Mouse (Mus musculus): ENCODE data around the gene Il34. TPM values are rescaled to one million over a fixed set of nuclear protein-coding genes. Genes with fewer than 3 reads are reported as not detected.

Gene Il34
- polyA plus RNA-seq (2015; fragmentation: Nextera tagmentation; extraction: Ambion mirVana): 0.31 TPM in 1 of 2 replicates, not detected in the other

DNA sequence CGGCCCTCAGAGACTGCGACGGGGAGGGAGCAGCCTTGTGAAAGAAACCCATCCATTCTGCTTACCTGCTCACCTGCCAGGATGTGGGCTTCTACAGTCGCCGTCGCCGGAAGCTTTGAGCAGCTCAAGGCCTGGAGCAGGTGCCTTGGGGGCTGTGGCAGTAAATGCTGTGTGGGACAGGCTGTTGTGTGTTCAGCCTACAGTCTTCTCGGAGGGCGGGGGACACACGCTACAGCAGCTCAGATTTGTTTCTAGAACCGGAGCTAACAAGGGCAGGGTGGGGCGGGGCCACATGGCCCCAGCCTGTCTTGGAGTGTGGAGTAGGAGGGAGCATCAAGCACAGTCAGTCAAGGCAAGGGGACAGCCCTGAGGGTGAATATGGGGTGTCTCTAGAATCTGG, at the start of gene Il34:
TSS of gene Il34 (minus strand) at position 256 of the 400 bp plus-strand sequence.
- H3K27me3 ChIP-seq (ENCODE audit: control insufficient read depth, insufficient read depth, low read depth, low read length): no peaks in the 10 kb centered on the region
- 37% methylated on average over 12 of the region's 12 CpGs for WGBS (ENCODE audit: insufficient replicate concordance)
- no peak within 1 kb of the TSS for H3K9ac ChIP-seq (ENCODE audit: low read depth, low read length)
- ATAC-seq (ENCODE audit: low read depth): no peak
- H3K9me3 ChIP-seq (replicated peaks; ENCODE audit: control insufficient read depth, low read length): no peaks in the 10 kb centered on the region
- H3K27ac ChIP-seq (ENCODE audit: low read length): no peak within 1 kb of the TSS
- no peak within 1 kb of the TSS for H3K4me3 ChIP-seq (ENCODE audit: low read depth, low read length)
- H3K4me1 ChIP-seq (ENCODE audit: control insufficient read depth, low read depth, low read length): no peaks in the 10 kb centered on the region
- peaks cover 17% of the 10 kb centered on the region for H3K36me3 ChIP-seq (ENCODE audit: control insufficient read depth, insufficient read depth)
- H3K4me2 ChIP-seq (ENCODE audit: low read depth, low read length): no peak within 1 kb of the TSS

- no peak overlapping the region for H3K27ac ChIP-seq (ENCODE audit: low read length)
- ATAC-seq (ENCODE audit: low read depth): no peak
- no peaks in the 10 kb centered on the region for H3K27me3 ChIP-seq (ENCODE audit: control insufficient read depth, insufficient read depth, low read depth, low read length)
- no peaks in the 10 kb centered on the region for H3K9me3 ChIP-seq (replicated peaks; ENCODE audit: control insufficient read depth, low read length)
- peaks cover 8% of the 10 kb centered on the region for H3K4me1 ChIP-seq (ENCODE audit: control insufficient read depth, low read depth, low read length)
- H3K36me3 ChIP-seq (ENCODE audit: control insufficient read depth, insufficient read depth): peaks cover 55% of the 10 kb centered on the region
- no peak overlapping the region for H3K4me3 ChIP-seq (ENCODE audit: low read depth, low read length)
- 87% methylated on average over 10 of the region's 10 CpGs for WGBS (ENCODE audit: insufficient replicate concordance)
- no peak overlapping the region for H3K9ac ChIP-seq (ENCODE audit: low read depth, low read length)
- no peak overlapping the region for H3K4me2 ChIP-seq (ENCODE audit: low read depth, low read length)
These were observed 45.5 kb upstream of the Il34 start for GRCm38 (mm10) chr8:110851186-110851585.

DNA sequence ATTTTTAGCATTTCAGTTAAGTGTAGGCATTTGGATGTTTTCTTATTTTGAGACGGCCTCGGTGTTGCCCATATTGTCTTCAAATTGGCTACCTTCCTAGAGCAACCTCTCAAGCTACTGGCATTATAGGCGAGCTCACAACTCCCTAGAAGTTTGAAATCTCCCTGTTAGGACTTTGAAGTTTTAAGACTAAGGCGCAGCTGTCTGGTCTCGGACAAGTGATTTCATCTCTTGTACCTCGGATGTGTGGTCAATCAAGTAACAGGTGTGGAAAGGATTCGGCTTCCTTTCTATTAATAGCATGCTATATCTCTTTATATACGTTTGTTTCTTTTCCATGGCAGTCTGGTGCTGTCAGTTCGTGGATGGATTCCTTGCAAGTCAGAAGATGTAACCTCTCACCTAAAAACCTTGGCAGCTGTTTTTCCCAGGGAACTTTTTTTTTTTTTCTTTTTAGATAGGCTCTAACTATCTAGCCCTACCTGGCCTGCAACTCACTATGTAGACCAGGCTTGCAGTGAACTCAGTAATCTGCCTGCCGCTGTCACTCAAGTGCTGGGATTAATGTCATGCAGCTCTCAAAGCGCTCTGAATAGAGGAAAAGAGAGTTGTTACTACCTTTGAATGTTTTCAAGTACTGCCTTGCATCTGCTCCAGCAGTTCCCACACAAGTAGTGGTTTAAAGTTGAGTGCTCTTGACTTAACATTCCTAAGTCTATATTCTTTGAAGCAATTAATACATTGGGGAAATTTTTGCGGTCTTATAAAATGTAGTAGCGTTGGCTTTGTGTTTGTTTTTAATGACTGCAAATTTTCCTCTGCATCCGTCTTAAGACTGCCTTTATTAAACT, 42.1 kb upstream of the Il34 start:
- Histone ChIP-seq H3K9ac (ENCODE audit: low read depth, low read length) (peak overlapping the region; percentile 90), H3K9me3 (replicated peaks; ENCODE audit: control insufficient read depth, low read length) (no peaks in the 10 kb centered on the region), H3K36me3 (ENCODE audit: control insufficient read depth, insufficient read depth) (peaks cover 39% of the 10 kb centered on the region), H3K4me3 (ENCODE audit: low read depth, low read length) (peak overlapping the region; percentile 94), H3K4me1 (ENCODE audit: control insufficient read depth, low read depth, low read length) (peaks cover 17% of the 10 kb centered on the region), H3K4me2 (ENCODE audit: low read depth, low read length) (peak overlapping the region; percentile 88), H3K27ac (ENCODE audit: low read length) (peak overlapping the region; percentile 89; the same call in 1 of the 2 replicates), H3K27me3 (ENCODE audit: control insufficient read depth, insufficient read depth, low read depth, low read length) (no peaks in the 10 kb centered on the region)
- WGBS (ENCODE audit: insufficient replicate concordance): 46% methylated on average over 14 of the region's 14 CpGs
- ATAC-seq (ENCODE audit: low read depth): no peak

DNA sequence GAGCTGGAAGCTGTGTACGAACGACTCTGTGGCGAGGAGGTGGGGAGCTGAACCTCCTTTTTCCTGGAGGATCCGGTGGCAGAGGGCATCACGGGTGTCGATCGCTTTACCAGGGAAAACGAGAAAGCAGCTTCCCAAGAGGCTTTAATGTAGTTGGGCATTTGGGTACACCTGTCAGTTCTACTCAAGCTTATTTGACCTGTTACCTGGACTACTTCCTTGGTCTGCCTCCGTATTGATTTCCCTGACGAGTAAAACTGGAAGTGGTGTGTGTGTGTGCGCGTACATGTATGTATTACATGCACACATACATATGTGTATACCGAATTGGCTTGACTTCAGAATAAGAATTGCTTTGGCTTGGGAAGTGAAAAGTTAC, 41.4 kb upstream of the Il34 start:
- Histone ChIP-seq H3K27ac (ENCODE audit: low read length) (peak overlapping the region; percentile 89), H3K4me1 (ENCODE audit: control insufficient read depth, low read depth, low read length) (peaks cover 17% of the 10 kb centered on the region), H3K4me2 (ENCODE audit: low read depth, low read length) (peak overlapping the region; percentile 88), H3K4me3 (ENCODE audit: low read depth, low read length) (peak overlapping the region; percentile 94), H3K9ac (ENCODE audit: low read depth, low read length) (peak overlapping the region; percentile 90), H3K36me3 (ENCODE audit: control insufficient read depth, insufficient read depth) (peaks cover 39% of the 10 kb centered on the region), H3K27me3 (ENCODE audit: control insufficient read depth, insufficient read depth, low read depth, low read length) (no peaks in the 10 kb centered on the region), H3K9me3 (replicated peaks; ENCODE audit: control insufficient read depth, low read length) (no peaks in the 10 kb centered on the region)
- ATAC-seq (ENCODE audit: low read depth): peak; percentile 37
- WGBS (ENCODE audit: insufficient replicate concordance): under 1% methylated on average over 13 of the region's 13 CpGs

- ATAC-seq (ENCODE audit: low read depth): peak; percentile 91
- peak within 1 kb of the TSS; percentile 90 for H3K9ac ChIP-seq (ENCODE audit: low read depth, low read length)
These were observed 40.9 kb upstream of the Il34 start, which contains the start of the genes Cog4 and Sf3b3 for GRCm38 (mm10) chr8:110846405-110847170. Gene Cog4, plus strand, starts transcription at chr8:110846600. Gene Sf3b3, minus strand, starts transcription at chr8:110846787.

DNA sequence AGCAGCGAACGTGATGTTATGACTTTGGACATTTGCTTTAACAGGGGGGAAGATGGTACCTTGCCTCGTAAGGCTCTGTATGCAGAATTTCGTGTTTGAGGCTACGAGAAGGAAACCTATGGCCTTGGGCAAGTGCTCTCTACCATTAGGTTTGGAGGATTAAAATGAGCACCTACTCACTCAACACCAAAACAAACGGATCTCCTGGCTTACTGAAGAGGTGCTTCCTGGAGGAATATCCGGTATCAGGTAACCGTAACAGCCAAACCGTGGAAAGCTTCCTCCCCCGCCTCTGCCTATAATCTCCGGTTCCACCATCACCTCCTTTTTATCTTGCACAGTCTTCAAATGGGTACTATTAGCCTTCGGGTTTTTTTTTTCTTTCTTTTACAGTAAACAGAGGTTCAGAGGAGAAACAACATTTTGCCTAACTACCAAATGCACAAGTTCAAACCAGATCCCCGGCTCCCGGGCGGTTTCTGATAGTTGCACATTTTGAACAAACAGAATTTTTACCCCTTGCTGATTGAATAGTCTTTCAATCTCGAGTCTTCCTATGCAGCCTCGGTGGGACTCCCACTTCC, 40.2 kb upstream of the Il34 start:
- peak overlapping the region; percentile 89 for H3K27ac ChIP-seq (ENCODE audit: low read length)
- H3K27me3 ChIP-seq (ENCODE audit: control insufficient read depth, insufficient read depth, low read depth, low read length): no peaks in the 10 kb centered on the region
- 2% methylated on average over 17 of the region's 17 CpGs for WGBS (ENCODE audit: insufficient replicate concordance)
- peak overlapping the region; percentile 88 for H3K4me2 ChIP-seq (ENCODE audit: low read depth, low read length)
- no peaks in the 10 kb centered on the region for H3K9me3 ChIP-seq (replicated peaks; ENCODE audit: control insufficient read depth, low read length)
- H3K4me3 ChIP-seq (ENCODE audit: low read depth, low read length): peak overlapping the region; percentile 94
- ATAC-seq (ENCODE audit: low read depth): no peak
- peaks cover 38% of the 10 kb centered on the region for H3K36me3 ChIP-seq (ENCODE audit: control insufficient read depth, insufficient read depth)
- H3K4me1 ChIP-seq (ENCODE audit: control insufficient read depth, low read depth, low read length): peaks cover 17% of the 10 kb centered on the region
- H3K9ac ChIP-seq (ENCODE audit: low read depth, low read length): peak overlapping the region; percentile 85

More at GRCm38 (mm10) chr8:110846405-110847170, 40.9 kb upstream of the Il34 start, which contains the start of the genes Cog4 and Sf3b3:
- Histone ChIP-seq H3K27ac (ENCODE audit: low read length) (peak within 1 kb of the TSS; percentile 89), H3K4me3 (ENCODE audit: low read depth, low read length) (peak within 1 kb of the TSS; percentile 94), H3K4me2 (ENCODE audit: low read depth, low read length) (peak within 1 kb of the TSS; percentile 88), H3K9me3 (replicated peaks; ENCODE audit: control insufficient read depth, low read length) (no peaks in the 10 kb centered on the region), H3K27me3 (ENCODE audit: control insufficient read depth, insufficient read depth, low read depth, low read length) (no peaks in the 10 kb centered on the region), H3K36me3 (ENCODE audit: control insufficient read depth, insufficient read depth) (peaks cover 38% of the 10 kb centered on the region), H3K4me1 (ENCODE audit: control insufficient read depth, low read depth, low read length) (peaks cover 17% of the 10 kb centered on the region)
- under 1% methylated on average over 53 of the region's 53 CpGs for WGBS (ENCODE audit: insufficient replicate concordance)

- no peaks in the 10 kb centered on the region for H3K9me3 ChIP-seq (replicated peaks; ENCODE audit: control insufficient read depth, low read length)
- peak overlapping the region; percentile 20 for H3K4me3 ChIP-seq (ENCODE audit: low read depth, low read length)
- ATAC-seq (ENCODE audit: low read depth): no peak
- WGBS (ENCODE audit: insufficient replicate concordance): 52% methylated on average over 3 of the region's 3 CpGs
- H3K9ac ChIP-seq (ENCODE audit: low read depth, low read length): no peak overlapping the region; the same call in 1 of the 2 replicates
- peak overlapping the region; percentile 88 for H3K4me2 ChIP-seq (ENCODE audit: low read depth, low read length)
- H3K4me1 ChIP-seq (ENCODE audit: control insufficient read depth, low read depth, low read length): peaks cover 17% of the 10 kb centered on the region
- no peak overlapping the region for H3K27ac ChIP-seq (ENCODE audit: low read length)
- H3K27me3 ChIP-seq (ENCODE audit: control insufficient read depth, insufficient read depth, low read depth, low read length): no peaks in the 10 kb centered on the region
- H3K36me3 ChIP-seq (ENCODE audit: control insufficient read depth, insufficient read depth): peaks cover 32% of the 10 kb centered on the region
These were observed 39.2 kb upstream of the Il34 start for GRCm38 (mm10) chr8:110844941-110845340.

- no peaks in the 10 kb centered on the region for H3K9me3 ChIP-seq (replicated peaks; ENCODE audit: control insufficient read depth, low read length)
- no peaks in the 10 kb centered on the region for H3K27me3 ChIP-seq (ENCODE audit: control insufficient read depth, insufficient read depth, low read depth, low read length)
- no peak for ATAC-seq (ENCODE audit: low read depth)
- no peak overlapping the region for H3K4me3 ChIP-seq (ENCODE audit: low read depth, low read length)
- H3K27ac ChIP-seq (ENCODE audit: low read length): no peak overlapping the region
- peaks cover 16% of the 10 kb centered on the region for H3K4me1 ChIP-seq (ENCODE audit: control insufficient read depth, low read depth, low read length)
- no peak overlapping the region for H3K9ac ChIP-seq (ENCODE audit: low read depth, low read length)
- 77% methylated on average over 5 of the region's 5 CpGs for WGBS (ENCODE audit: insufficient replicate concordance)
- H3K4me2 ChIP-seq (ENCODE audit: low read depth, low read length): no peak overlapping the region
- peaks cover 46% of the 10 kb centered on the region for H3K36me3 ChIP-seq (ENCODE audit: control insufficient read depth, insufficient read depth)
These were observed 37.5 kb upstream of the Il34 start for GRCm38 (mm10) chr8:110843207-110843606.

Data from liver, embryonic 16.5 days (tissue).